Mouse (Mus musculus) spleen, adult 2 months (tissue): Measurements from ENCODE around the gene Lrrc10b. TPM values are rescaled to one million over a fixed set of nuclear protein-coding genes. Genes with fewer than 3 reads are reported as not detected.

Experiments used
- DNase-seq, 2 experiments: peaks; one replicate each; pipeline versions ENCODE4 v3.0.0 to v3.0.0-alpha.2; 2012 to 2021; ENCODE audit warnings: low spot score in 2 of 2, low read depth in 1 of 2
- H3K27ac ChIP-seq: fragments of 200-500 bp; 2 replicates; pipeline ENCODE4 v1.5.1; 2012; ENCODE audit warnings: low read length, inconsistent platforms; ENCODE audit not compliant: insufficient read depth
- H3K27me3 ChIP-seq: fragments of 200-500 bp; 2 replicates; pipeline ENCODE4 v1.6.1; 2012; ENCODE audit warnings: mild to moderate bottlenecking, moderate library complexity, low read length, inconsistent platforms; ENCODE audit not compliant: control insufficient read depth, insufficient read depth
- H3K36me3 ChIP-seq: fragments of 200-500 bp; 2 replicates; pipeline ENCODE4 v1.6.1; 2012; ENCODE audit warnings: mild to moderate bottlenecking, low read length, inconsistent platforms; ENCODE audit not compliant: control insufficient read depth, insufficient read depth
- H3K4me1 ChIP-seq: fragments of 200-500 bp; 2 replicates; pipeline ENCODE4 v1.6.1; 2011; ENCODE audit warnings: inconsistent platforms; ENCODE audit not compliant: control insufficient read depth, insufficient read depth, insufficient read length
- H3K4me3 ChIP-seq: fragments of 200-500 bp; 2 replicates; pipeline ENCODE4 v1.5.1; 2011; ENCODE audit warnings: mild to moderate bottlenecking, inconsistent platforms; ENCODE audit not compliant: insufficient read depth, insufficient read length; ENCODE audit errors: extremely low read depth
- CTCF ChIP-seq: fragments of 200-500 bp; IDR thresholded peaks from 2 replicates; pipeline ENCODE4 v1.5.1; 2011; ENCODE audit warnings: mild to moderate bottlenecking, inconsistent platforms; ENCODE audit not compliant: insufficient read depth, insufficient read length, insufficient replicate concordance; ENCODE audit errors: extremely low read depth
- POLR2A ChIP-seq: fragments of 200-500 bp; IDR thresholded peaks from 2 replicates; pipeline ENCODE4 v1.6.1; 2011; ENCODE audit warnings: low read depth, low read length, inconsistent platforms
- WGBS: fragments of 180-500 bp; shearing (Covaris S2); methylation state at CpG from one replicate; pipeline ENCODE4 v1.1.7; 2018; 5-methylcytosine and 5-hydroxymethylcytosine counted together
- polyA plus RNA-seq: library from polyadenylated mRNA; depleted of rRNA; stranded (reverse); fragments of >200 nt; gene quantifications from 2 replicates; pipeline ENCODE4 v1.2.3, GENCODE M21; 2012

Lrrc10b gene
- polyA plus RNA-seq, 1 experiment, result 0.11 TPM

DNA sequence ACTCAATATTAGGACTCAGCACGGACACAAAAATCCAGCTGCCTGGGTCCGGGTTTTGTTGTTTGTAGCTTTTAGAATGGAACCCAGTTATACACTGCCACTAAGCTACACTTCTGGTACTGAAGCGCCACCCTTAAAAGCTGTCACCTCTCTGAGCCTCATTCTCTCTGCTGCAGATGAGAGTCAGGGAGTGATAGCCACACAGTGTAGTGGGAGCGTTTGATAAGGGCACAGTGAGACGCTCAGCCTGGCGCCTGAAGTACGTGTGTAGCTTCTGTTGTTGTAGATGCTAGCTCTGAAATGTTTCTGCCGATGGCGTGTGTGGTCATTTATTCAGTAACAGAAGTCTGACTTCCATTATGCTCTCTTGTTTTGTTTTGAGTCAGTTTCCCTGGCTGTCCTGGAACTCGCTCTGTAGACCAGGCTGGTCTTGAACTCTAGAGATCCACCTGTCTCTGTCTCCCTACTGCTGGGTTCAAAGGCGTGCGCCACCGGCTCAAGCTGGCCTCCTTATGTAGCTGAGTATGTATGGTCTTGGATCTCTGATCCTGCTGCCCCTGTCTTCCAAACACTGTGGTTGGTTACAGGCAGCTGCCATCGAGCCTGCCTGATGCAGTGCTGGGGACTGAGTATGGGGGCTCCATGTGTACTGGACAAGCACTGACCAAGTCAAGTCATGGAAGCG is 12.4 kb downstream of the Lrrc10b start:
- Histone ChIP-seq H3K27me3 (no peaks in the 10 kb centered on the region), H3K4me1 (no peaks in the 10 kb centered on the region), H3K36me3 (no peaks in the 10 kb centered on the region), H3K27ac (no peak overlapping the region), H3K4me3 (no peak overlapping the region)
- DNase-seq, result no peak
- WGBS, result 91% methylated on average over 15 of the region's 15 CpGs
- TF ChIP-seq CTCF (no peak), POLR2A (no peak)

DNA sequence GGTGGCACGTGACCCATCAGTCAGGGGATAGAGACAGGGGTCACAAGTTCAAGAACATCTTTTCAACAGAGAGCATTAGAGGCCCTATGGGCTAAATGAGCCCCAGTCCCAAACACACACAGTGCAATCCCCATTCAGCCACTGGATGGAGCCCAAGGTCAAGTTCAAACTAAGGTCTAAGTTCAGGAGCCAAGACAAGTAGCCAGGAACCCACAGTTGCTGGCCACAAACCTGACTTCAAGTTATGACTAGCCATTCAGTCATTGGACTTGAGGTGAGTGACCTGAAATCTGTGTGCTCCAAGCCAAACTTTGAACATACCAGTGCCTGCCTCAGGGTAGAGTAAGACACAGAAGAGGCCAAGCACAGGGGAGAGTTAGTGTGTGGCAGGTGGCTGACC is 19.8 kb downstream of the Lrrc10b start:
- WGBS, result 73% methylated on average over 1 of the region's 1 CpGs
- Histone ChIP-seq H3K4me3 (no peak overlapping the region), H3K27ac (no peak overlapping the region), H3K27me3 (no peaks in the 10 kb centered on the region), H3K4me1 (no peaks in the 10 kb centered on the region), H3K36me3 (no peaks in the 10 kb centered on the region)
- no peak for DNase-seq
- TF ChIP-seq CTCF (no peak), POLR2A (no peak)

DNA sequence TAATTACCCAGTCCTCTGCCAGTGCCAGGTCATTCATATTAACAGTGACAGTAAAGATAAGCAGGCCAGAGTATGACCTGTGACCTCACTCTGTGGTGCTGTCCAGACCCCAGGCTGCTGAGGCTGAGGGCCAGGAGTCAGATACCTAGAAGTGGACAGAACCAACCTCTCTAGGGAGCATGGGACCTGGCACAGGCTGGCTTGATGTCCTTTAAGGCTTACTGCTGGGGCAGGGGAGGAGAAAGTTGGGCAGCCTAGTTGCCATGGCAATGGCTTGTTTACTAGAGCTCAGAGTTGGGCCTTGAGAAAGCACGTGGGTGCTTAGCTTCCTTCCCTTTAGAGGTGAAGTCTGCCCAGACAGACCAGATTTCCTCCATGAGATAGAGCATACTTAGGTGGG is 20.5 kb downstream of the Lrrc10b start:
- Histone ChIP-seq H3K27ac (no peak overlapping the region), H3K4me3 (no peak overlapping the region), H3K4me1 (no peaks in the 10 kb centered on the region), H3K27me3 (no peaks in the 10 kb centered on the region), H3K36me3 (no peaks in the 10 kb centered on the region)
- TF ChIP-seq CTCF (no peak), POLR2A (no peak)
- DNase-seq, result no peak
- WGBS, result 8% methylated on average over 1 of the region's 1 CpGs

DNA sequence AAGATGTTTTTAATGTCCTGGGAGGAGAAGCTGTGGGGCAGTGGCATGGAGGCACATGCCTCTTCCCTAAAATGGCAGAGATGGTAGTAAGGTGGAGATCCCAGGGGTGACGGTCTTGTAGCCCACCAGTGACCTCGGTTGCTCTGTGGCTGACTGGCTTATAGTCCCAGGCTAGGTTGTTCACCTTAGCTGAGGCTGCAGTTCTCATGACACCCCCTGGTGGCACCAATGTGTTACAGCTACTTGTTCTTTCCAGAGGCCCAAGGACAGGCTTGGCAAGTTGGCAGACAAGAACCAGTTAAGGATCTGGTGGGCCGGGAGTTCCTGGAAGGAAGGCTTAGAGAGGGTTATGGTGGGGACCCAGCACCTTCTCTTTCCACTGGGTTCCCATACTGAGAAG is 21.4 kb downstream of the Lrrc10b start:
- TF ChIP-seq CTCF (peak; percentile 35; the same call in 1 of the 2 replicates), POLR2A (no peak)
- 38% methylated on average over 3 of the region's 3 CpGs for WGBS
- Histone ChIP-seq H3K4me3 (no peak overlapping the region), H3K4me1 (no peaks in the 10 kb centered on the region), H3K36me3 (no peaks in the 10 kb centered on the region), H3K27me3 (no peaks in the 10 kb centered on the region), H3K27ac (no peak overlapping the region)
- DNase-seq, result peak; percentile 17 to 43

DNA sequence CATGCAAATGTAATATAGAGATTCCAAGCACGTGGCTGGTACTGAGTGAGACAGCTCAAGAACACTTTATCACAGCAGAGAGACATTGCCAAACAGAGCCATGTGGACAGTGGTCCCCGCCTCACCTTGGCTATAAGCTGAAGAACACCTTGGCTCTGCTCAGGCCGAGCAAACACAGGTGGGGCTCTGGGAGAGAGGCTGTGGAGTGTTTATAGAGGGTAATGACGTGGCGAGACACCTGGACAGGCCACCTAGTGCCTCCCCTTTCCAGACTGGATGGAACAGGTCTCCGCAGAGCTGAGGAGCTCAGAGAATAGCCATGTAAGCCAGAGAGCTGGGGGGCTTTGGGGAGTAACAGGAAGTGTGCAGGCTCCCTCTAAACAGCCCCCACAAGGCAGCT is 22.3 kb downstream of the Lrrc10b start:
- no peaks in the 10 kb centered on the region for H3K36me3 ChIP-seq
- no peak overlapping the region for H3K4me3 ChIP-seq
- 78% methylated on average over 6 of the region's 6 CpGs for WGBS
- no peaks in the 10 kb centered on the region for H3K4me1 ChIP-seq
- no peaks in the 10 kb centered on the region for H3K27me3 ChIP-seq
- no peak overlapping the region for H3K27ac ChIP-seq
- no peak for DNase-seq
- no peak for TF ChIP-seq CTCF
- TF ChIP-seq POLR2A, result no peak

DNA sequence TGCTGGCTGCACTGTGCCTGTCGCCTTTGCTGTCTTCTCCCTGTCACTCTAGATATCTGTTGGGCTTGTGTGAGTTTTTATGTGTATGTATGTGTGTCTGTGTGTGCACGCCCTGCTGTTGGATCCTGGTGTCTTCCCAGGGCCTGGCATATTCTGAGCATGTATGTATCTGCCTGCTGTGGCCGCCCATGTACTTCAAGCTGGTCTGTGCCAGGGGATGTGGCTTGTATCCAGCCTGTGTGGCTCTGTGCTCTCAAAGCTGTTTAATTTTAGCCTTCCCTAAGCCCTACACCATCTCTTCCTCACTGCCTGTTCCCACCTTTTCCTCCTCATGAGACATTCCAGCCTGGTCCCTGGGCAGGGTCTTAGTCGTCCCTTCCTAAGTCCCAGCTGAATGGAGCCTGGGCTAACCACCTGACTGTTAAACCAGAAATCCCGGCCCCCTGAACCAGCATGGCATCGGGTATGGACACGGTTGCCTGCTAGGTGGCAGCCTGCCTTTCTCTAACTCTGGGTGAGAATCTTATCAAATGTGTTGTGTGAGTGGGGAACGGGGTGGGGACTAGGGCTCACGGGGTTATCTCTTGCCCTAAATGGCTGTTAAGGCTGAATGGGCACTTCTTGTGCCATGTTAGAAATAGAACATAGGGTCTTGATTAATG is 23.3 kb downstream of the Lrrc10b start:
- Histone ChIP-seq H3K4me3 (no peak overlapping the region), H3K4me1 (no peaks in the 10 kb centered on the region), H3K27me3 (no peaks in the 10 kb centered on the region), H3K27ac (no peak overlapping the region), H3K36me3 (no peaks in the 10 kb centered on the region)
- TF ChIP-seq CTCF, result no peak
- no peak for TF ChIP-seq POLR2A
- WGBS, result 80% methylated on average over 9 of the region's 9 CpGs
- no peak for DNase-seq

DNA sequence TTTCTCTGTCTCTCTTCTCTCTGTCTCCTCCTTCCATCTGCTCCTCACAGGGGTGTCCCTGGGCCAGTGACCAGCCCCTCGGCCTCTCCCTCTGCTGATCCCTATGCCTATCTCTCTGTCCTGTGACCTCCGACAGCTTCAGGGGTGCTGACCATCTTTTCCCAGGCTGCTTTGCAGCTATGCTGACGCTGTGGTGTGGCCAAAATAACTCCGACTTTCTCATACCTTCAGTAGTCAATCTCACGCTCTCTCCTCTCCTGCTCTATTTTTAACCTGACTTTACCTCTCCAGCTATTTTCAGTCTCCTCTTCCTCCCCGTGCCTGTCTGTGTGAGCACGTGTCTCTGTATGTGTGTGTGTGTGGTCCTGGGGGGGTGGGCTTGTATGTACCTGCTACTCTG is 24.0 kb downstream of the Lrrc10b start:
- H3K4me1 ChIP-seq, result no peaks in the 10 kb centered on the region
- 75% methylated on average over 7 of the region's 7 CpGs for WGBS
- H3K4me3 ChIP-seq, result no peak overlapping the region
- DNase-seq, result no peak
- no peaks in the 10 kb centered on the region for H3K36me3 ChIP-seq
- no peak overlapping the region for H3K27ac ChIP-seq
- H3K27me3 ChIP-seq, result no peaks in the 10 kb centered on the region
- no peak for TF ChIP-seq POLR2A
- TF ChIP-seq CTCF, result no peak
